Mouse (Mus musculus): Measurements from ENCODE around the gene Gna11.

Gene Gna11

GRCm38 (mm10) chr10:81505016-81505664, 39.9 kb downstream of the Gna11 start:
- DNase-seq (ENCODE audit: low spot score), result no peak

GRCm38 (mm10) chr10:81502658-81503057, 42.3 kb downstream of the Gna11 start:
- peak; percentile 87 for DNase-seq (ENCODE audit: low spot score)

- DNase-seq (ENCODE audit: low spot score), result no peak
Measured at GRCm38 (mm10) chr10:81501863-81502262, 43.1 kb downstream of the Gna11 start.

- no peak for DNase-seq (ENCODE audit: low spot score)
Measured at GRCm38 (mm10) chr10:81500032-81500431, 45.0 kb downstream of the Gna11 start, which contains the start of gene S1pr4. TSS of gene S1pr4 (minus strand) at chr10:81500132.

- no peak for DNase-seq (ENCODE audit: low spot score)
Measured at GRCm38 (mm10) chr10:81499250-81499901, 45.6 kb downstream of the Gna11 start.

- DNase-seq (ENCODE audit: low spot score), result no peak
Measured at GRCm38 (mm10) chr10:81498316-81499249, 46.4 kb downstream of the Gna11 start.

- no peak for DNase-seq (ENCODE audit: low spot score)
Measured at GRCm38 (mm10) chr10:81497401-81498270, 47.4 kb downstream of the Gna11 start.

- DNase-seq (ENCODE audit: low spot score), result no peak
Measured at GRCm38 (mm10) chr10:81496969-81497368, 48.0 kb downstream of the Gna11 start.

- DNase-seq (ENCODE audit: low spot score), result peak; percentile 99
Measured at GRCm38 (mm10) chr10:81496264-81496901, 48.6 kb downstream of the Gna11 start, which contains the start of gene Ncln. TSS of gene Ncln (minus strand) at chr10:81496392.

GRCm38 (mm10) chr10:81495616-81496263, 49.2 kb downstream of the Gna11 start:
- DNase-seq (ENCODE audit: low spot score), result no peak

- DNase-seq (ENCODE audit: low spot score), result no peak
Measured at GRCm38 (mm10) chr10:81495151-81495550, 49.8 kb downstream of the Gna11 start.

- no peak for DNase-seq (ENCODE audit: low spot score)
Measured at GRCm38 (mm10) chr10:81494260-81495041, 50.5 kb downstream of the Gna11 start.

- DNase-seq (ENCODE audit: low spot score), result no peak
Measured at GRCm38 (mm10) chr10:81493601-81494220, 51.3 kb downstream of the Gna11 start.

- no peak for DNase-seq (ENCODE audit: low spot score)
Measured at GRCm38 (mm10) chr10:81492606-81493240, 52.3 kb downstream of the Gna11 start.

- DNase-seq (ENCODE audit: low spot score), result no peak
Measured at GRCm38 (mm10) chr10:81491018-81491417, 54.0 kb downstream of the Gna11 start.

- no peak for DNase-seq (ENCODE audit: low spot score)
Measured at GRCm38 (mm10) chr10:81489941-81490340, 55.0 kb downstream of the Gna11 start.

- no peak for DNase-seq (ENCODE audit: low spot score)
Measured at GRCm38 (mm10) chr10:81488081-81488480, 56.9 kb downstream of the Gna11 start.

- no peak for DNase-seq (ENCODE audit: low spot score)
Measured at GRCm38 (mm10) chr10:81486496-81486895, 58.5 kb downstream of the Gna11 start.

Data from embryo, embryonic 10 days (tissue).